Mouse (Mus musculus) CD8-positive naive resting alpha-beta T cell, adult 2 months (primary cell): ENCODE results near the gene Rpl38.
A peak's percentile ranks its signal among the peaks of the same experiment; 100 is the strongest.
"Not testable (repeated sequence)": the region's sequence is repeated elsewhere in the genome, so short reads cannot be mapped to it uniquely, and the experiment has no call there.

ENCODE experiments used
- DNase-seq, 2 experiments: peaks; one replicate each; pipeline ENCODE4 v3.0.0; 2022; ENCODE audit warnings: low read depth in 2 of 2, low spot score in 2 of 2

Rpl38 gene

DNA sequence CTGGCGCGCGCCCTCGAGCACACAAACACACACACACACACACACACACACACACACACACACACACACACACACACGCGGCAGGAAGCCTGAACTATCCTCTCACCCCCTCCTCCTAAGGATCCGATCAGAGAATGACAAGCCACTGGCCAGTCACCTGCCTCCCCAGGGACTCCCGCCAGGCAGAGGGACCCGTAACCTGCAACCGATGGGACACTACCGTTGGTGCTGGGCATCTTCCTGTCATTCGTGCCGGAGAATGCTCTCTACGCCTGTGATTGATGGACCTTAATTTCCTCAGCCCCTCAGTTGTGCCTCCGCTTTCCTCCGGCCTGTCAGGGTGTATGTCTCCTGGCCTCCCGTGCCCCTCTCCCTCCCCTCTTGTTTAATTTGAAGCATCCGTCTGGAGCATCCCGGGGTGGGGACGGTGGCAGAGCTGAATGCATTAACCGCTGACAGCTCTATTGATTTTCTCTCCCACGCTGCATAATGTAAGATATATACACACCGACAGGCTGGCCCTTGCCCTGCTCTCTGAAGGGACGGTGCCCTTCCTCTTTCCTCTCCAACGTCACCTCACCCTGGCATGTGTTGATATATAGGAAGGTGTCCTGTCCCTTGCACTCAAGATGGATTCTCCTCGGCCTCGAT lies 11.2 kb upstream of the Rpl38 start:
- no peak for DNase-seq

DNA sequence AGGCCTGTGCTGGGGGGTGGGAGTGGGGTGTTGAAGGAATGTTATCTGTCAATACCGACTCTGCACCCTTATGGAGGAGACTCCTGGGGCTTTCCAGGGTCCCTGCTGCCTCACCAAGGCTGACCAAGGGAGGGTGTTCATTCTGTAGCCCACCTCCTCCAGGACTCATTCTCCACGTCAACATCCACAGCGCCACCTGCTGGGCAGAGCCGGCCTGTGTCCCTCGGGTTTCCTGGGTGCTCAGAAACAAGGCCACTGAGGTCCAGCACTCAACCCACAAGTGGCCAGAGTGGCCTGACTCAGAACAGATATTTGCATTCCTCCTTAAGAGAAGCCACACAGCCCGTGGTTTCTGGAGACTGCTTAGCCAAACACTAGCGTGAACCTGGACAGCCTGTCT lies 10.6 kb upstream of the Rpl38 start:
- peak; percentile 54 to 56 for DNase-seq

GRCm38 (mm10) chr11:114662161-114662560 lies 6.2 kb upstream of the Rpl38 start:
- no peak for DNase-seq

- peak; percentile 39 to 66 for DNase-seq
These were observed 5.5 kb upstream of the Rpl38 start for GRCm38 (mm10) chr11:114662746-114663362.

GRCm38 (mm10) chr11:114664164-114664563 lies 4.2 kb upstream of the Rpl38 start:
- no peak for DNase-seq

- no peak for DNase-seq
These were observed 2.9 kb upstream of the Rpl38 start for GRCm38 (mm10) chr11:114665463-114665862.

DNA sequence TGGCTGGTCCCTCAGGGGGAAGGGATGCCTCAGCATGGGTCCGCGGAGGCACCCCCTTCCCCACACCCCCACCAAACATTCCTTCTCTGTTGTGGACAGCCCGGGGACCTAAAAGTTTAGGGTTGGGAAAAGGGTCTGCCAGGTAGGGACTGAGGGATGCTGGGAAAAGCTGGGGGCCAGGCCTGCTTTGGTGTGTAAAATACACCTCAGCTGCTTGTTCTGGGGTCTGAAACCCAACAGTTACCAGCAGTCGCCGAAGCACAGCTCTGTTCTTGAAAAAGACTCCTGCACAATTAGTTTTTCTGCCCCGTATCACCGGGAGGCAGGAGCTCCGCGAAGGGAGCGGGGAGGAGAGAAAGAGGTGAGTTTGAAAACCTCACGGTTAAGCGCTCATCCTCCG lies 1.5 kb upstream of the Rpl38 start:
- DNase-seq: no peak

DNA sequence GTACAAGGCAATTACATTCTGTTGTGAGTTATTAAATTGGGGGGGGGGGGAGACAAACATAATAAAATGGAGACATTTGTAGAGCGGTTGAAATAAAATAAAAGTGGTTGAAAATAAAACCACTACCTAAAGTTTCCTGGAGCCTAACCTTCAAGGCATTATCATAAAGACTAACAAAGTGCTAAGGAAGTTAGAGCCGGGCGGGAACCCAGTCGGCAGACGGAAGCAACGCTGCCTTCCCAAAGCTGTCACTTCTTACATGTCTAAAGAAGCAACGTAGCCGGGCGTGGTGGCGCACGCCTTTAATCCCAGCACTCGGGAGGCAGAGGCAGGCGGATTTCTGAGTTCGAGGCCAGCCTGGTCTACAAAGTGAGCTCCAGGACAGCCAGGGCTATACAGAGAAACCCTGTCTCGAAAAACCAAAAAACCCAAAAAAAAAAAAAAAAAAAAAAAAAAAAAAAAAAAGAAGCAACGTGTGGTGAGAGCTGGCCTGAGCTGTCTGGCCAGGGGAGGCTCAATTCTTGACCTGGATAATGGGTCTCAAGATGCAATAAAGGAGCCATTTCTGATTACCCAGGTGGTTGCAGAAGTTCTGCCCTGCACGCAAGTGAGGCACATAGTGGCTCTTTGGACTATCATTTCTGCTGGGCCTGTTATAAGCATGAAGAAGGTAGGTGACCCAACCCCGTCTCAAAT lies 940 bp upstream of the Rpl38 start:
- DNase-seq: no peak

GRCm38 (mm10) chr11:114667932-114668285 lies 415 bp upstream of the Rpl38 start:
- DNase-seq: peak; percentile 38 to 44

DNA sequence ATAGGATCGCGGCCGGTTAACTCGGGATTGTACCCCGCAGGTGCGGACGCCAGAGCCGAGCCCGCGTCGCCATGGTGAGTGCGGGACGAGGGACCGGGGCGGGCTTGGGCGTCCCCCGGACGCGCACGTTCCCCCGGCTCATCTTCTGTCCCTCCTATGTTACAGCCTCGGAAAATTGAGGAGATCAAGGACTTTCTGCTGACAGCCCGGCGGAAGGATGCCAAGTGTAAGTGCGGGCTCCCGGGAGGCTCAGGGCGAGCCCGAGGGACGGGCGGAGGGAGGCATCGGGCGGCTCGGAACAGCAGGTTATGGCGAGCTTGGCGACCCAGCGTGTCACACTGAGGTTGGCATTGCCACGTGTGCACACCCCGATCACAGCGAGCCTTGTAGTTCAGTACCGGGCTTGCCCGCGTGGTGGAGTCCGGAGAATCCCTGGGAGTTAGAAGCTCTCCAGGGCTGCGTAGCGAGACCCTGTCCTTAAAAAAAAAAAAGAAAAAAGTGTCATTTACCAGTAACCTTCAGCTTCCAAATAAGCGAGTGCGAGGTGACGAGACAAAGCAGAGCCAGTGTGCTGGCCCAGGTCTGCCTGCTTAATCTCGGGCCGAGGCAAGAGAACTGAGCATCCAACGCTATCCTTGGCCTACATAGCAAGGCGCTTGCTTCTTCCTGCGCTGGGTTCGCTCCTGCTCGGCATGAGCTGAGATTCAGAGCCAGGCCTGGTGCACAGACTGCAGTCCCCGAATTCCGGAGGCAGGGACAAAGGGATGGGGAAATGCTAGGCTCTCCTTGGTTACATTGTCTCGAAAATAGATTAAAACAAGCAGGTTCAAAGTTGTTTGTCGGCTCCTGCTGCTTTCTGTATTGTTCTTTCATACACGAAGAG lies 658 bp downstream of the Rpl38 start:
- DNase-seq: peak; percentile 72 to 83

DNA sequence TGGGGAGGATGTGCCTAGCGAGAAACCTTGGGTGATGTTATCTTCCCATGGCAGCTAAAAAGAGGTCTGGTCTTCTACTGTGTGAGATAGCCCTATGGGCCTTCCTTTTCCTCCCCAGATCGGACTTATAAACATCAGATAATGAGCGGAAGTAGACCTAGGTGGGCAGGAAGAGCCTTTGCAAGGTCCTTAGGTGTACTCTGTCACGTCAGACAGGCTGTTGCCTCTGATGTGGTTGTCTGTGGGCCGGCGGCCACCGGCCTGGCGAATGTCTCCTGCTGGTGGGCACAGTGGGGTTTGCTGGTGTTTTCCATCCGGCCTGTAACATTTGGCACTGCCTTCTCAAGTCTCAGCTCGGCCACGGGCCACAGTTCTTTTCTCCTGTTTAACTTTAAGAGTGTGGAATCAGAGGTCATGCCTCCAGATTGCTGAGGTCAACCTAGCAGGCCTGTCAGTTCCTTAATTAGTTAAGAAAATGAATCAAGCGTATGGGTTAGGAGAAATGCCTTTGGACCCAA lies 1.4 kb downstream of the Rpl38 start:
- peak in 1 of 2 experiments; percentile 20 for DNase-seq

GRCm38 (mm10) chr11:114671147-114671546 lies 2.8 kb downstream of the Rpl38 start:
- no peak for DNase-seq

DNA sequence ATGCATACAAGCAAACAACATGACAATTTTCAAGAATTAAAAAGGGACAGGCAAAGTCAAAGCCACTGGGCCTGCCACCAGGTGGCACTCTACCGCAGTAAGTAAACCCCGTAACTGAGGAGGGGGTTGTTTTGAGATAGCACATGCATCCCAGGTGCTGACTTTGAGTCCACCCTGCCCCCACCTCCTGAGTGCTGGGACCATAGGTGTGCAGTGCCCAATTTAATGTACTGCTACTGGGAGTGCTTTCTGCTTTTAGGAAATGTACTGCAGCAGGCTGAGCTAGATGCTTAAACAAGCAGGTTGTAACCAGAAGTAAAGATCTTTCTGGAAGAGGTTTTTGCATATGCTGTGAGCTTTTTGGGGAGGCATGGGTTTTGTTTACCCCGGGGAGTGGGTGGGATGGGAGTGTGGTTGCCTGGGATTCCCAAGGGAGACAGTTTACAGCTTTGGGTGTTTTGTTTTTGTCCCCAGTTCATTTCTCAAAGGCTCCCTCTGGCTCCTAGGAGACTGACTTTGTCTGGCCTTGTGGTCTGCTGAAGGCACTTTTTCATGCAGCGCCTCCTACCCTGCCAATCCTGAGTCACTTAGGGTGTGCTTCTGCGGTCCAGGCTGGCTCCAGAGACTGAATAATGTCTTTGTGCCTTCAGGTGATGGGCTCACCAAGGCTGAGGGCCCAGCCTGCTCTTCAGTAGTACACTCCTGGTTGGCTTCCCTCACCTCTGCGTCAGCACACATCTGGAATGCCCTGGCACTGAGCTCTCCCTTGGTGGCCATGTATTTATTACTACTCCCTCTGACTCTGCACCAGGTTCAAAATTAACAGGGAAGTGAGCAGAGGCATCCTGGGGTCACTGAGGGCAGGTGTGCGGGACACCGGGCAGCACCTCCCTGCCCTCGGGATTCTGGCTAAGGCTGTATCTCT lies 4.7 kb downstream of the Rpl38 start:
- DNase-seq: peak in 1 of 2 experiments; percentile 46

DNA sequence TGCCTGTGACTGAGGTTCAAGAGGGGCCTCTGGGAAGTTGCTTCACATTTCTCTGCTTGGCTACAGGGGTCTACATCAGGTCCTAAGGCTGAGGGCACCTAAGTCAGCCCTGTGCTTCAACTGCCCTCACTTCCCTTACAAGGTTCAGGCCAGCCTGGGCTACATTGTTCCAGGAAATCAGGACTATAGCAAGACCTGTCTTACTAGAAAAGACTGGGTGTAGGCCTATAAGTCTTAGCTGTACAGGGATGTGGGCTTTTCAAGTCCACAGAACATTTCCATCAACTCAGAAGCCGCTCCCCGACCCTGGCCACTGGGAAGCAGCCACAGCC lies 5.4 kb downstream of the Rpl38 start:
- DNase-seq: no peak

GRCm38 (mm10) chr11:114674180-114674579 lies 5.9 kb downstream of the Rpl38 start:
- no peak for DNase-seq

GRCm38 (mm10) chr11:114674796-114675195 lies 6.5 kb downstream of the Rpl38 start:
- DNase-seq: not testable (repeated sequence)

DNA sequence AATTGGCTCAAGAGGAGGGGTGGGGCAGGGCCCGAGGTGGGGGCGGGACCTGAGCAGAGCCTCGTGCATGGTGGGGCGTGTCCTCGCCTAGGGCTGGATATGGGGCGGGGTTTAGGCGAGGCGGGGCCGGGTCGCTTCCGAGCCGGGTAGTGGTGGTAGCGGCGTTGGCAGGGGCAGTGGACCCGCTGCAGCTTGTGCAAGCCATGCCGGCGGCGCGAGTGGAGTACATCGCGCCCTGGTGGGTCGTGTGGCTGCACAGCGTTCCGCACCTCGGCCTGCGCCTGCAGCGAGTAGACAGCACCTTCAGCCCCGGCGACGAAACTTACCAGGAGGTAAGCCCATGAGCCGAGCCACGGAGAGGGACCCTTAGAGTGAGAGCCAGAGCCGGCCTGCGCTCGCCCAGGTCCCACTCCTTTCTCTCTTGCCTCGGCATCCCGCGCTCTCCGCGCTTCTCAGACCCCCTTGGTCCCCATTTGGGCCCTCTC lies 7.1 kb downstream of the Rpl38 start, which contains the start of gene Ttyh2:
Gene Ttyh2, plus strand, starts transcription at position 91 of the 485 bp plus-strand sequence.
- DNase-seq: no peak

GRCm38 (mm10) chr11:114675826-114676401 lies 7.6 kb downstream of the Rpl38 start:
- DNase-seq: no peak

DNA sequence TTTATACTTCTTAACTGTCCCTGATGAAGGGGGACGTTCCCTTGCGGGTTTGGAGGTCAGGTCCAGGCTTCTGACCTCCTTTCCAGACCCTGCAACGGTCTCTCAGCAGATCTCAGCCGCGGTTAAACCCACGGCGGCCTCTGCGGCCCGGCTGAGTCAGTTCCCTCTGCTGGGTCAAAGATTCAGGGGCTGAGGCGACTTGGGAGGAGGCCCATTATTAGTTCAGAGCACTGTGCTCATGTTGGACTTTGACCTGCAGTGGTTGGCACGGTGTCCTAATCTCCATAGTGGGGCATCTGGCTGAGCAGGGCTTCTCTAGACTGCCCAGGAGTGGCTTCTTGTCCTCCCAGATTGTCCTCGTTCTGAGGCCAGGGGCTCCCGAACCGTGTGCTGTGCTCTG lies 8.1 kb downstream of the Rpl38 start:
- DNase-seq: no peak
